Mouse (Mus musculus): Measurements from ENCODE around the gene Bcar3.

Bcar3 gene

DNA sequence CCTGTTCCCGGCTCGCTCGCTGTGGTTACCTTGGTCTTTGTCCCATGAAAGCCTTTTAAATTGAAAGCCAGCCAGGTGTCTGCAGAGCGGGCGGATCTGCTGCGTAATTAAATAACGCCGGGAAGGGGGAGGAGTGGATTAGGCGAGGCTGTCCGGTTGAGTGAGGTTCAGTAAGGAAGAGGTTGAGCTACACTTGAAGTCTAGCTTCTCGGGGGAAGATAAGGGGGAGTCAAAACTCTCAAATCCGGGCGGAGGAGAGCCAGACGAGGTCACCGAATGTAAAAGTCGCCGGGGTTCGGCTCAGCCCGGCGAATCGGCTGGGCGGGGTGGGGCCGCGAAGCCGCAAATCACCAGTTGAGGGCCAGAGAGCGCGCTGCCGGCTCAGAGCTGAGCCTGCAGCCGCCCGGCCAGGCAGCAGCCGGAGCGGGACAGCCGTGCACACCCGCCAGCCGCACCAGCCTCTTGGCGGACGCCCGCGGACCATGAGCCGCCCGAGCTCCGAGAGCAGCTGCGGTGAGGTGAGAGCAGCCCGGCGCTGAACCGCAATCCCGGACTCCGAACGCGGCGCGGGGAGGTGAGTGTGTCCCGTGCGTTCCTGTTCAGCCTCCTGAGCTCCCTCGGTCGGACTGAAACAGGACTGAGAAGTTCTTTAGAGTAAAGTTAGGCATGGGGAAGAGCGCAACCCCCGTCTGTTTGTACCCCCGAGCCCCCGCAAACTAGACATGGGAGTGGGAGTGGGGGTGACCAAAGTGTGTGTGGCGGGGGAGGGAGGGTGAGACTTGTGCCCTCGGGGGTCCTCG is 125.9 kb downstream of the Bcar3 start:
- DNase-seq (ENCODE audit: low spot score): no peak

DNA sequence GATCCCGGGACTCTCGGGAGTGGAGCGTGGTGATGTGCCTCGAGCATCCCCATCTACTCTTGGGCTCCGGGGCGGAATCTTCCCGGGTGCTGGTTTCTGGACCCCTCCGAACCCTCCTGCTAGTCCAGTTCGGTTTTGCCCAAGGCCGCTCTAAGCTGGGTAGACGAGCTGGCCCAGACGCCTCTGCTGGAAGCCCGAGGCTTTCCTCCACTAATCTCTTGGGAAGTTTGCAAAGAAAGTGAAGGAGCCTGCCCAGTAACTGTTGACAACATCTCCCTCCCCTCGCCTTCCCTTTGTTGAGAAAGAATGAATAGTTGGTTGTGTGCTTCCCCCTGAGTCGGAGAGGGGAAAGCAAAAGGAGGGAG is 126.5 kb downstream of the Bcar3 start:
- no peak for DNase-seq (ENCODE audit: low spot score)

DNA sequence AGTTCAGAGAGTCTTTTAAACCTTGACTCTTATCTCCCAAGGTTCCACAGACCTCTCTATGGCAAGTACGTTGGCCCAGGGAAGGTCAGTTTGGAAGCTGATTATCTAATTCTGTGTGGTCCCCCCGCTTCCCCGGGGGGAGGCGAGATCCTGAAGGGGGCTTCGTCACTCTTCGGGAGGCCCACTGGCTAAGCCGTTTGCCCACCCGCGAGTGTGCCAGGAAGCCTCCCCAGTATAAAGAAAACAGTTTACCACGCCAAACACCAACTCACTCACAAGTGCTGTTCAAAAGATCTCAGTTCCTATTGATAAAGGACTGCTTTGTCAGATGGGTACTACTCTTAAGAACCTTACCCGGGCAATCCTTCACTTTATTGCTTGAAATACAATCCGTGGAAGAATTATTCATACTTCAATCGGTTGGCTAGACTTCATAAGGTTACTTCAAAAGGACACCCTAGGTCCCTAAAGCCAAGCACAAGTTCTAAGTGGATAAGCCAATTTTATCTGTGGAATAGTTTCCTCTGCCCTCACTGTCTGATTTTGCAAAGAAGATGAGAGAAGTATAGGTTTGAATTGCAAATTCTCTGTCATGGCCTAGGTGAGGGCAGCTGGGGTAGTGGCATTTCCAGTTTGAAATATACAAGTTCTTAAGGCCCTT is 127.2 kb downstream of the Bcar3 start:
- no peak for DNase-seq (ENCODE audit: low spot score)

DNA sequence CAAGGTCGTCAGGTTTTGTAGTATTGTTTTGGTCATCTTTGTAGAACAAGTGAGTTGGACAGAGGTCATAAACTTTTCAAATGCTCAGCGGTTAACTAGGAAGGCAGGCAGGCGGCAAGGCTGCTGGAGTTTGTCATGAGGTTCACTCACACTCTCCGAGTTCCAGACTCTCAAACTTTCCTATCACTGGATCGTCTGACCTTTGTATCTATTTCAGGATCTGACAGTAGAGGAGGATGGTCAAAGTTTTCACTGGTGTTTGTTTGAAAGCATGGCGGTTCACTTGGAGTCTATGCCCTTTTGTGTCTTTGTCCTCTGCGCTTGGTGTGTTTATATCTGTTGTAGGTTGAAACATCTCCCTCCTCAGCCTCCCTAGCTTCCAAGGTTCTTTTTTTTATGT is 127.9 kb downstream of the Bcar3 start:
- DNase-seq (ENCODE audit: low spot score): no peak

DNA sequence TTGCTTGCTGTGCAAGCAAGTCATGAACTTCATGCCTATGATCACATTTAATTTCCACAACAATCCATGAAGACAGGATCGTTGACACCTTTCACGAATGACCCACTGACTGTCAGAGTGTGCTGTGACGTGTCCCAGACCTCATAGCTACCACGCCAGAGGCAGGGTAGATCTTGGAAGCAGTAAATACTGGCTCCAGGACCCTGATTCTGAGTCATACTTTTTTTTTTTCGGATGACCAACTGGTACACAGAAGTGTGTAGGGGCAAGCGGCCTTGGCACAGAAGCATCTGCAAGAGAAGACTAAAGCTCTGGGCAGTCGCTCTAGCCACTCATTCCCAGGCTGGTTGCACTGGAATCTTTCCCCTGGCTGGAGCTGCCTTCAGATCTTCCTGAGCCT is 128.3 kb downstream of the Bcar3 start:
- DNase-seq (ENCODE audit: low spot score): no peak

DNA sequence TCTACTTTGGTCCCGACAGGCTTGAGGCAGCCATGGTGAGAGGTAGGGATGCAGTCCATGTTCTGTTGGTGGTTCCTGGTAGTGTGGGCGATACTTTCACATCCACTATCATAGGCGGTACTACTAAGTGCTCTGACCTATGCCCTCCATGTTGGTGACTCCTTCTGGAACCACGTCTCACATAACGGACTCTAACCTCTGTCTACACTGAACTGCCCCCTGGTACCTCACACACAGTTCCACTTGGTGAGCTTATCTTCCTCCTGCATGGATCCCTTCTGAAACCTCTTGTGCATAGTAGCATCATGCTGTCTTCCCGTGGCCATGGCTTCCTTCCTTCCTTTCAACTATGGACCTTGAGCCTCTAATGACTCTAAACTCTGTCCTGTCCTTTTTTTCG is 129.7 kb downstream of the Bcar3 start:
- no peak for DNase-seq (ENCODE audit: low spot score)

DNA sequence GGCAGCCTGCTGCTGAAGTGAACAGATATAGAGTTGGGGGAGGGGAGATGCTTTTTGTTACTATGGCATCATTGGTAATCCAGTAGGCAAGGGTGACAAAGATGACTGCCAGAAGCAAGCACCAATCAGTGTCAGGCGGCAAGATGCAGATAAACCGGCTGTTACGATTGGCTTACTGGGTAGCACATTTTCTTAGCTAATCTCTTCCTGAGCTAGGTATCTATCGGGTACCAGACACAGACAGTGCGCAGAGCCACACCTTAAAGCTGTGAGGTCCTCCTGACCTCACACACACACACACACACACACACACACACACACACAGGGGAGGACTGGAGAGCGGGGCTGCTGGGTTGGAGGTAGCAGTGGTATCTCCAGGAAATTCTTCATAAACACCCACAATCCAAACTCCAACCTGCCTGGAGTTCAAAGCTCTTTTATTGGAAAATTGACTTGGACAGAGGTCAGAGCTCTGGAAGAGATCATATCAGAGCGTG is 134.4 kb downstream of the Bcar3 start:
- DNase-seq (ENCODE audit: low spot score): peak; percentile 32

DNA sequence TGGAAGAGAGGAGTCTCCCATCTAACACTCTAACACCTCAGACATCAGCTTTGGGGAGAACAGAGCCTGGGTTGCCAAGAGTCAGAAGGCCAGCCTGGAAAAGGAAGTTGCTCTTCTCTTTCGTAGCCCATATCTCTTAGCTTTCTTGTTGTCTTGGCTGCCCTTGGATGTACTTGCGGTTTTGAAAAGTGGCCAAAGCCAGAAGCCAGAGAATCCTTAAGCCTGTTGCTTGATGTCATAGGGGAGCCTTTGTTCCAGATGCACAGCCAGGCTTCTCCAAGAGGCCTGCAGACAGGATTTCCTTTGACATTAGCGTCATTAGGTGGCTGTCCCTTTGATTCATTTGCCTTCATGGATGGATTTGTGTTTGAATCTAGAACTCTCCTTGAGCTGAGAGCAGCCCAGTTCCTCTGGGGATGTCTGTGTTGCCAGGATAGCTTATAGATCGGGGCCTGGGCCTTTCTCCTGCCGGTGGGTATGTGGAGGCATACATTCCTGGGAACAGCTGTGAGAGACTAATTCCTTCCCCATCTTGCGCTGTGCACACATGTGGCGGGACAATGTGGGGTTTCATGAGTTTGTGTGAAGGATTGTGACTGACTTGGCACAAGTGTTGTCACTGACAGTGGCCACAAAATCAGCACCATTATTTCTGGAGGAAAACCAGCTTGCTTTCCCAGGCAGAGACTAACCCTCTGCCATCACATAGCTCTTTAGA is 137.0 kb downstream of the Bcar3 start:
- no peak for DNase-seq (ENCODE audit: low spot score)

DNA sequence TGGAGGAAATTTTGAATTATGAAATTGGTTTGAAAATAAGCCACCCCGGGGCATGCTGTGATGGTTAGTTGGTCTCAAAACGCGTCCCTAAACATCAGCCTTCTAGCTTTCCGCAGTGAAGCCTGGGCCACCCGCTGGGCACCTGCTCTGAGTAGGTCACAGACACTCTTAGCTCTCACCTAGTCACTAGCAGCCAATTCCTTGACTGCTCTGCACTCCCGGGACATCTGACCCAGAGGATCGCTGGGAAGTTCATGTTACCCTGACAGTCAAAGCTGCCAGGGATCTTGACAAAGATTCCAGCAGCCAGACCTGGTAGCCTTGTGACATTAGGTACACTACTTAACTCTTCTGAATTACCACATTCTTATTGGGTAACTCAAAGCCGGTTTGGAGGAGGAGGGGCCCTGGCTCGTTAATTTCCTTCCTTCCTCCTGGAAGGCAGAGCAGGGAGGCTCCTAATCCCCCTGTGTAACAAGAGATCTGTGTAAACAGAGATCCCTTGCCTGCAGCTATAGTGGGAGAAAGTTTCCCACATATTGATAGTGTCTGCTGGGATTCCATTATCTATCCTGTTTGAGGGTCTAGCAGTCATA is 139.0 kb downstream of the Bcar3 start:
- DNase-seq (ENCODE audit: low spot score): no peak

DNA sequence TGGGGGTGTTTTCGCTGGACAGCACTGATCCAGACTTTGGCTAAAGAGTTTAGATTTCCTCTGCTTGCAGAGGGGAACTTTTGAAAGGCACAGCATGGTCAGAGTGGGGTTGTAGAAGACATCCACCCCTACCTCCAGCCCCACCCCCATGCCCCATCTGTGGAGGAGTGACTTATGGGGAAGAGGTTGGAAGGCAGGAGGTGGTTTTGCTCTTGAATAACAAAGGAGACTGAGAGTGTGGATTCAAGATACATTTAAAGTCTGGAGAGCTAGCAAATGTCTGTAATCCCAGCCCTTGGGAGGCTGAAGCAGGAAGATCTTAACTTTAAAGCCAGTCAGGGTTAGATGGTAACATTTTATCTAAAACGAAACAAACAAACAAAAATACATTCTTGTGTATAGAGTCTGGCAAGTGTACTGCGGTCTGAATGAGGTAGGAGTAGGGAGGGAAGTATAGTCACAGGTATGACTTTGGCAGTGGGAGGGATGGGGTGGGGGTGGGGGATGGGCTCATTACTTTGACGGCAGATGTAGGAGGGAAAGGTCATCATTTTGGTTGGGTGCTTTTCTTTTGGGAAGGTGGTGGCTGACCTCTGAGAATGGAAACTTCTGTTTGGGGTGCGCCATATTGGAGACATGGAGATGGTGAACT is 140.2 kb downstream of the Bcar3 start:
- DNase-seq (ENCODE audit: low spot score): no peak

DNA sequence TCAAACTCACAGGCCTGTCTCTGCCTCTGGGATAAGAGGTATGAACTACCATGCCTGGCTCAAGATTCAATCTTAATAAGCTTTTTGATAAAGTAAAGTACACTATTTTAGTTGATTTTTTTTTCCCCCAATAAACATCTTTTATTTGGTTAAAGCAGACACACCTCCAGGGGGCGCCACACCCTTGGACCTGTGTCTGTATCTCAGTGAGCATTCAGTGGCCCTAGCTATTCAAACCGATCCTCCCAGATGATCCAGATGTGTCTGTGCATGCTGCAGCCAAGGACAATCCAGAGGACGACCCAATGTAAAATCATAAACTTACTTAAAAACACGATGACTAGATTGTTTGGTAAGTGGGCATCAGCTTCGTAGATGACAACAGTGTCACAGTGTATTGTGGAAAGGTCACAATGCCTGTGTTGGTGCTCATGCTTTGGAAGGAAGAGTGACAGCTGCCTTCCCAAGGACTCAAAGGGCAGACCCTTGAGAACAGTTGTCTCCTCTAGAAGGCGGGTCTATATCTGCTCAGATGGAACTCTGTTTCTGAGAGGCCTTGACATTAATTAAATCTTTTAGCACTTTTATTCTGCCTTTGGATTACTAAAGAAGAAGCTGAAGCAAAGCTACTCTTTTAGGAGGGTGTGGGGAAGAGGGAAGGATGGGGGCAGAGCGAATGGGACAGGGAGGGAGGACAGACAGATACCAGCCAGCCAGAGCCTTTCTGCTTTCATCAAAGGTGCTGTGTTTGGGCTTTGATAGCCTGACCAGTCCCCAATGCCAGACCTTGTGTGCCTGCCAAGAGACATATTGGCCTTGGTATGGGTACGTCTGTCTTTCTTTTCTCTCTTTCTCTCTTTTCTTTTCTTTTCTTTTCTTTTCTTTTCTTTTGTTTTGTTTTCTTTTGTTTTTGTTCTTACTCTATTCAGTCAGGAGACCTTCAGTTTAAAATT is 141.3 kb downstream of the Bcar3 start:
- no peak for DNase-seq (ENCODE audit: low spot score)

DNA sequence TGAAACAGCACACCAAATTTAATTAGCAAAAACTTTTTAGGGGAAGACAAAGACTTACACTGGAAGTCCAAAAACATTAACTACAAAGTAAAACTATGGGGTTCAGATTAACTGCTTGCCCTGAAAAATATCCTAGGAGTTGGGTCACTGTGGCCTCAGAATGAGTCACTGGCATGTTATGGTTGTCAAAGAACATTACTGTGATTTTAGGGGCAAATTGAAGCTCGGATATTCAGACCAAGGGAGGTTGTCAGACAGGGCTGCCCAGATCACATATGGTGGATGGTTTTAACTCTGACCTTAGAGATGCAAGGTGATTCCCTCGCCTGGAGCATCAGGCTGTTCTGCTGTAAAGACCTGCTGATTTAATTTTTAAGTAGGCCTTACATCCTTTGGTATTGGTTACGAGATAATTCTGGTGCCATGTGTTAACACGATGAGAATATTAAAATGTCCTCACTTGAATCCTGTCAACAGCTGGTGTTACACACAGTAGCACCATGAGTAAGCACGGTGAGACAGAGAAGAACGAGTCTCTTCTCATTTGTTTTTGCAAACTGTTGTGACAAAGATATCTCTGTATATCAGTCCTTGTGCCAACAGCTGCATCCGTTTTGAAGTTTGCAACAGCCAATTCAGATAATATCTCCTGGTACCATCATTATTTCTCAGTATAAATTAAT is 144.3 kb downstream of the Bcar3 start:
- no peak for DNase-seq (ENCODE audit: low spot score)

DNA sequence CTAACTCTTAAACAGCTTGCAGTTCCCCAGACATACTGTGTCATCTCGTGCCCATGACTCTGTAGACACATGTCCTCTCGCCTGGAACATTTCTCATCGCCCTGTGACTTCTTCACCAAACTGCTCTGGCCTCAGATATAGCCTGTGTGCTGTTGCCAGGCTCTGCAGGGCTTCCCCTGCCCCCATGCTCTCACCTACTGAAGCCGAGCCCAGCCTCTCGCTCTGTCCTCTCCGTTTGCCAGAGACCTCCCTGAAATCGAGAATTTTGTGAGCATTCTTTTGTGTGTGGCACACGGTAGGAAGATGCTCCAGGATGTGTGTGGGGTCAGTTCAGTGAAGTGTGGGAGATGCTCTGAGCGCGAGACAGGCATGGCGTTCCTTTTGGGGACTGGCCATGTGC is 151.8 kb downstream of the Bcar3 start:
- DNase-seq (ENCODE audit: low spot score): no peak

DNA sequence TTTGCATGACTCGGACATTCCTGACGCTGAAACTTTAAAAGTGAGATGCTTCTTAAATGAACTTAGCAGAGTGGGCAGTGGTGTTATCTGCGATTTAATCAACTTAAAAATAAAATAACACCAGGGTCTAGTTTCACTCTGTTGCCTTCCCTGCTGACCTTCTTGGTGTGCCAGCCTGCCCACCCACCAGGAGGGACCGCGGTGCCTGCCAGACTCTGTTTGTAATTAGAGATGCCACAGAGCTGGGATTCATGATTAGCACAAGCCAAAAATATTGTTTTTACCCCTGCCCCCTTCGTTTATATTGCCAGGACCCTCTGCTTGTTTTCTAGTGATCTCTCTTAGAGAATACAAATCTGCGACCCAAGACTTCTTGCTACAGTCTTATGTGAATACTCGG is 152.7 kb downstream of the Bcar3 start:
- no peak for DNase-seq (ENCODE audit: low spot score)

DNA sequence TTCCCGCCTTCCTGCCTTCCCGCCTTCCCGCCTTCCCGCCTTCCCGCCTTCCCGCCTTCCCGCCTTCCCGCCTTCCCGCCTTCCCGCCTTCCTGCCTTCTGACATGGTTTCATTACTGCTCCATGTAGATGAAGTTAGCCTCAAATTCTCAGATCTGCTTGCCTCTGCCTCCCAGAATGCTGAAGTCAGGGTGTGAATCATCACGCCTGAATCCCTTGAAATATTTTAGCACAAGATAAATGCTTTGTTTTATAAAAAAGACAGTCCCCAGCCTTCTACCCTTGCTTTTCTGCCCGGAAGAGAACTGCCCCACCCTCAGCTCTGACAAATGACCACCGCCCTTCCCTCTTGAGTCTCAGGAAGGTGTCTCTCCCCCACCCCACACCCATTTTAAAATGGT is 154.3 kb downstream of the Bcar3 start:
- no peak for DNase-seq (ENCODE audit: low spot score)

DNA sequence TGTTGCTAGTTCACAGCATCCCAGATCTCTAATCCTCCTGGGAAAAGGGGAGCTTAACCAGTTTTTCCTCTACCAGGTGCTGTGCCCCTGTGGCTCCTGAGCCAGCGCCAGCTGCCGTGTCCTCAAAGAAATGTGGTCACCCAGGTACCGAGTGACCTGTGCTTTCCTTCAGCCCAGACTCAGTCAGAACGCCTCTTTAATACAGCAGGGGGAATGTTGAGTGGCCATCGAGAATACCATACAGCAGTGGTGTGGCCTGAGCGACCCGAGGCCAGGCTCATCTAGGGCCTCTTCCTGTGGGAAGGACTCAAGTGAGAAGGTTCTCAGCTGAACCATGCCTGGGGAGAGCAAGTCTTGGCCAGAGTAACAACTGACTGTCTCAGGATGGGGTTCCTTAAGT is 156.1 kb downstream of the Bcar3 start:
- DNase-seq (ENCODE audit: low spot score): no peak

DNA sequence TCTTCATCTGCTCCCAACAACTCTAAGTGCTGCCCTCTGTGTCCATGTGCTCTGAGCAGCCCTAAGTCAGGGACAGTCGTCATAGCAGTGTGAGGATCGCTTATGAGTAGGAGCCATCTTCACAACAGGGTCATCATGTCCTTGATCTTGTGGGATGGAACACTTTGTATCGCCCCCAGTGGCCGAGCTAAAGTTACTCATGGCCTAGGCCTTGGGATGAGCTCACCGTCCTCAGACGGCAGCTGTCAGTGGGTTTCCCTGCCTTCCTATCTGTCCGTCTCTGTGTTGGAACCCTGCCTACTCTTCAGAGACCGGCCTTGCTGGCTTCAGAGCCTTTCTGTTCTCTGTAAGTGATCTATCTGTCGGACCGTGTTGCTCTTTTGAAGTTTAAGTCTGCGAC is 159.9 kb downstream of the Bcar3 start:
- DNase-seq (ENCODE audit: low spot score): no peak

DNA sequence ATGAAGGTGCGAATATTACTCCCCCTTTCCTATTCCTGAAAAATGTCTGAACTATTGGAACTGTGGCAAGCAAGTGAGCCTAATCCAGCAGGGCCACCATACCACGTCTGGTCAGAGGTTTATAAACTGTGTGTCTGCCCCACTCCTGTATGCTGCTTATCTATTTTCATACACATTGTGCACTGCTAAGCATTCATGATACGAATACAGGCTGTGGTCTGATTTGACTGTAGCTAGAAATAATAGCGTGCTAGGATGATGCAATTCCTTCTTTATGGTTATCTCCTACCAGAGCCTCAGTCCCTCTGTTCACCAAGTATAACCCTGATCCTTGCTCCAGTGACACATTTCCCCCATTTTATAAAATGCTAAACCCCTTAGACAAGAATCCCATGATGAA is 162.2 kb downstream of the Bcar3 start:
- no peak for DNase-seq (ENCODE audit: low spot score)

DNA sequence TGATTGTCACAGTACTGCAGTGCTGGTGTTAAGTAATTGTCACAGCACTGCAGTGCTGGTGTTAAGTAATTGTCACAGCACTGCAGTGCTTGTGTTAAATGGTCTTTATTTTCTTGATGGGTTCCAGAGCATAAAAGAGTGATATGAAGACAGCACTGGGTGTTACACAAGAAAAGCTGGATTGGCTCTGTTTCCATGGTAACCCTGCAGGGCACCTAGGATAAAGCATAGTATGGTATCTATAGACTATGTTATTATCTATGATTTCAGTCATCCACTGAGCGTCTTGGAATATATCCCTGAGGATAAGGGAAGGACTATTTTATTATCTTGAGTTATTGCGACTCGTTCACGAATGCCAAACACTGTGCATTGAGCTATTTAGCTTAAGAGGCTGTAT is 162.9 kb downstream of the Bcar3 start:
- no peak for DNase-seq (ENCODE audit: low spot score)

DNA sequence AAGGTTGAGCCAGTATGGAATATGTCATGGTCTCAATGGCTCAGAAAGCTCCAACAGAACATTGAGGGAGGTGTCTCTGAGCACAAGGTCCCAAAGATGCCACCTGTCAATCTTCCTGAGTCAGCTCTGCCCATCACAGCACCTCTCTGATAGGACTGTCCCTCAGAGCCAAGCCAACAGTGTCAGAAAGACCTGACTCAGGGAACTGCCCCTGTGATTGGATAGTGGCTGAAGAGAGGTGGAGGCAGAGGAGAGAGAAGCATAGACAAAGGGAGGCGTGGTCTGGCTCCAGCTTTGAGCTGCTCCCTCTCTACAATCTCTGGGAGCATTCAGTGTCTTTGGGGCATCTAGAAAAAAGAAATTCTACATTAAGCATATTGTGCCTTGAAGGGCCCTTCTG is 163.8 kb downstream of the Bcar3 start:
- DNase-seq (ENCODE audit: low spot score): no peak
